Mouse (Mus musculus): Measurements from ENCODE around the gene Insrr. TPM values are rescaled to one million over a fixed set of nuclear protein-coding genes. Genes with fewer than 3 reads are reported as not detected.

Gene Insrr
- polyA plus RNA-seq (2016; fragmentation: Nextera tagmentation; extraction: Ambion mirVana) = 1.4 and 1.9 TPM in 2 replicates

DNA sequence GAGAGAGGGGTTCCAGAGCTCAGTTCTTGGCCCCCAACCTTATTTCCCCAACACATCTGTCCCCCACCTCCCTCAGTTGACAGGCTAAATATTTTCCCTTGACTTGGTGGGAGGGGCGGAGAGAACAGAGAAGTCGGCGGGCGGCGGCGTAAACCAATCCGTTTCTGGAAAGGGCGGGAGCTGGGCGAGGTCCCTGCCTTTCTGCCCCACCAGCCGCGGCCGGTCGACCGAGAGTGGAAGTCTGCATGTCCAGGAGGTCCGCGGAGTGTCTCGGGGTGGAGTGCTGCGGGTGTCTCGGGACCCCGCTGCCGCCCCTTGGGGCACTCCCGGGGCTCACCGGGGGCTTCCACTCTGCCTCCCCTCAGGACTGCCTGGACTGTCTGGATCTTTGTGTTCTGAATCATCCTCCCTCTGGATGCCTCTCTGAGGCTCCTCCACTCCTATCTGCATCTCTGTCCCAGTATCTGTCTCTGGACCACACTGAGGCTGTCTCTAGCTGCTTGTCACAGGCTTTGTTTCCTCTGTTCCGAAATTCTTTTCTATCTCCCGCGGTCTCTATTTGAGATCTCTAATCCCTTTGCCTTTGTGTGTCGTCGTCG lies at the start of gene Insrr:
Gene Insrr, plus strand, starts transcription at position 216 of the 599 bp plus-strand sequence.
- WGBS = under 1% methylated on average over 29 of the region's 29 CpGs
- peak within 1 kb of the TSS; percentile 48; the same call in 1 of the 2 replicates for H3K9ac ChIP-seq
- H3K27ac ChIP-seq = no peak within 1 kb of the TSS
- H3K9me3 ChIP-seq = no peaks in the 10 kb centered on the region
- no peak for ATAC-seq (ENCODE audit: low FRiP score, low read depth)
- H3K4me3 ChIP-seq = peak within 1 kb of the TSS; percentile 26
- peaks cover 92% of the 10 kb centered on the region for H3K27me3 ChIP-seq (replicated peaks)
- H3K36me3 ChIP-seq = no peaks in the 10 kb centered on the region
- H3K4me2 ChIP-seq (replicated peaks) = peak within 1 kb of the TSS; percentile 59
- peaks cover 16% of the 10 kb centered on the region for H3K4me1 ChIP-seq

DNA sequence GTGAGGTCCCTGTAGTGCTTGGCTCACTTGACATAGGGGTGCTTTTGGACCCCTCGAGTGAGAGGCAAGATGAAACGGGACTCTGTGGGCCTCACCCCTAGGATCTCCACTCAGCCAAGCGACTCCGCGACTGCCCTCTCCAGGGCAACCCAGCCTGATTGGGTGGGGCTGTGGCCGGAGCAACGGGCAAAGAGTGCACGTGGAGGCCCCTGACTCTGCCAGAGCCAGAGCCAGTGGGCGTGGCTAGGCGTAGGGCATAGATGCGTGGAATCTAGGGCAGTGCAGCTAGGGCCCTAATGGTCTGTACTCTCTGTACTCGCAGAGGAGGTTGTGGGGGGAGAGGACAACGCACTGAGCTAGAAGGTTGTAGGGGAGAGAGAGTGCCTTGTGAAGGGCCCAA lies 48.3 kb upstream of the Insrr start, which contains the start of gene Lrrc71:
Gene Lrrc71, minus strand, starts transcription at position 195 of the 400 bp plus-strand sequence.
- 47% methylated on average over 13 of the region's 13 CpGs for WGBS
- Histone ChIP-seq H3K36me3 (no peaks in the 10 kb centered on the region), H3K27me3 (replicated peaks) (no peaks in the 10 kb centered on the region), H3K9me3 (no peaks in the 10 kb centered on the region), H3K27ac (no peak within 1 kb of the TSS), H3K4me3 (no peak within 1 kb of the TSS), H3K4me2 (replicated peaks) (no peak within 1 kb of the TSS), H3K4me1 (peaks cover 14% of the 10 kb centered on the region), H3K9ac (no peak within 1 kb of the TSS)
- no peak for ATAC-seq (ENCODE audit: low FRiP score, low read depth)

DNA sequence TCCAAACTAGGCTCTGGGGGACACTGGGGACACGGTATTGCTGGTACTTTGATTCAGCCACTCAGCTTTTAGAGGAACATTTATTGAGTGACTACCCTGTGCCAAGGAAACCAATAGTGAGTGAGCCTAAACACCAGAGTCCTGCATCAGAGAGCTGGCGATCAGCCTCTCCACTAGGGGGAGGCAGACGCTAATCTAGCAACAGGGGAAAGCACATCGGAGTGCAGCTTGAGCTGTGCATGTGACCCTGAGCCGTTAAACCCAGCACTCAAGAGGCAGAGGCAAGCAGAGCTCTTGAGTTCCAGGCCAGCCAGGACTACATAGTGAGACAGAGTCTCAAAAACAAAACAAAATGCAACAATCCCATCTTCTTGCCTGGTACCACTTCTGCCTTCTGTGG lies 47.7 kb upstream of the Insrr start:
- no peak overlapping the region for H3K4me3 ChIP-seq
- no peak overlapping the region for H3K4me2 ChIP-seq (replicated peaks)
- H3K27ac ChIP-seq = no peak overlapping the region
- H3K4me1 ChIP-seq = peaks cover 14% of the 10 kb centered on the region
- no peaks in the 10 kb centered on the region for H3K9me3 ChIP-seq
- no peaks in the 10 kb centered on the region; the same call in 1 of the 2 replicates for H3K27me3 ChIP-seq (replicated peaks)
- WGBS = 10% methylated on average over 5 of the region's 5 CpGs
- no peak for ATAC-seq (ENCODE audit: low FRiP score, low read depth)
- H3K9ac ChIP-seq = no peak overlapping the region
- no peaks in the 10 kb centered on the region for H3K36me3 ChIP-seq

DNA sequence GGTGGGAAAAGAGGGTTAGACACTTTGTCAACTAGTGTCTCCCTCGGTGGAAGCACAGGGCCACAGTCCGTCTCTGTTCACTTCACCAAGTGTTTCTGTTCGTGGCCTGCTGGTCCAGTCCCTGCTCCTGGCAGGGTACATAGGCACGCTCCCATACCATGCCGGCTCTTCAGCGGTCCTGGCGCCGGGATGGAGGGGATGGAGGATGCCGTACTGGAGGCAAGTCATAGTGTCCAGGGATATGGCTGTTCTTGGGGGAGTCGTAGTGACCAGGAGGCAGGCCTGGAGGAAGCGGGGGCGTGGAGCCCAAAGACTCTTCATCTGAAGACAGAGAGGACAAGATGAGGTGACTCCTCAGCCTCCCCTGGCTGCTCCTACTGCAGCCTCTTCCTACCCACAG lies 46.8 kb upstream of the Insrr start:
- WGBS = 90% methylated on average over 12 of the region's 12 CpGs
- H3K4me3 ChIP-seq = no peak overlapping the region
- H3K27me3 ChIP-seq (replicated peaks) = peaks cover 3% of the 10 kb centered on the region
- H3K9me3 ChIP-seq = no peaks in the 10 kb centered on the region
- ATAC-seq (ENCODE audit: low FRiP score, low read depth) = no peak
- no peak overlapping the region for H3K4me2 ChIP-seq (replicated peaks)
- H3K27ac ChIP-seq = no peak overlapping the region
- peaks cover 12% of the 10 kb centered on the region for H3K4me1 ChIP-seq
- H3K9ac ChIP-seq = no peak overlapping the region
- H3K36me3 ChIP-seq = no peaks in the 10 kb centered on the region

DNA sequence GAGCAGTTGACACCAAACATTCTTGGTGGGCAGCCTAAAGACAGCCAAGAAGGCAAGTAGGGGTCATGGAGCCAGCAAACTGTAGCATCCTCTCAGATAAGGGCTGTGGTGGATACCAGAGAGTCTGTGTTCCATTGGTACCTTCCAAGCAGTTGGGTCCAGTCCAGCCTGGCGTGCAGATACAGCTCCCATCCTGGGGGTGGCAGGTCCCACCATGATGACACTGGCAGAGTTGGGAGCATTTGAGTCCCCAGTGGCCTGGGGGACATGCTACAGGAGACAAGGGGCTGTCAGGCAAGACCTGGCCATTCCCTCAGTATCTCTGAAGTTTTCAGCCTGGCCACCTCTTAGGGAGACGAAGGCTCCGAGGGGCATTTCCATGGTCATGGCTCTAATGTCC lies 44.2 kb upstream of the Insrr start:
- H3K4me2 ChIP-seq (replicated peaks) = no peak overlapping the region
- H3K4me3 ChIP-seq = no peak overlapping the region
- no peak overlapping the region for H3K9ac ChIP-seq
- H3K27me3 ChIP-seq (replicated peaks) = peaks cover 10% of the 10 kb centered on the region
- ATAC-seq (ENCODE audit: low FRiP score, low read depth) = no peak
- no peak overlapping the region for H3K27ac ChIP-seq
- WGBS = 83% methylated on average over 3 of the region's 3 CpGs
- H3K9me3 ChIP-seq = no peaks in the 10 kb centered on the region
- H3K4me1 ChIP-seq = peaks cover 11% of the 10 kb centered on the region; the same call in 1 of the 2 replicates
- H3K36me3 ChIP-seq = no peaks in the 10 kb centered on the region

DNA sequence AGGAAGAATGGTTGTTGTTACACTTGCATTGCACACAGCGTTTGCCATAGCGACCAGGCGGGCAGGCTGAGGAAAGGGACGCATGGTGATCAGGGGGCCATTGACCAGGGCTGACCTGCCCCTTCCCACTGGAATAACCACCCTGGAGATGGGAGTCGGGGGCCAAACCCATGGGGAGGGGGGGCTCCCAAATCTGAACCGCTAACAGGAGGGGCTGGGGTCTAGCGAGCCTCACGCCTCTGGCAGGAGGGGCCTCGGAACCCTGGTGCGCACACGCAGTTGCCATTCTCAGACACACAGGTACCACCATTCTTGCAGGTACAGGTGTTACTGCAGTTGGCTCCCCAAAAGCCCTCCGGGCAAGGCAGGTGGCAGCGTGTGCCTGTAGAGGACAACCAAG lies 42.9 kb upstream of the Insrr start:
- H3K27me3 ChIP-seq (replicated peaks) = peaks cover 10% of the 10 kb centered on the region
- no peak overlapping the region for H3K4me2 ChIP-seq (replicated peaks)
- ATAC-seq (ENCODE audit: low FRiP score, low read depth) = no peak

DNA sequence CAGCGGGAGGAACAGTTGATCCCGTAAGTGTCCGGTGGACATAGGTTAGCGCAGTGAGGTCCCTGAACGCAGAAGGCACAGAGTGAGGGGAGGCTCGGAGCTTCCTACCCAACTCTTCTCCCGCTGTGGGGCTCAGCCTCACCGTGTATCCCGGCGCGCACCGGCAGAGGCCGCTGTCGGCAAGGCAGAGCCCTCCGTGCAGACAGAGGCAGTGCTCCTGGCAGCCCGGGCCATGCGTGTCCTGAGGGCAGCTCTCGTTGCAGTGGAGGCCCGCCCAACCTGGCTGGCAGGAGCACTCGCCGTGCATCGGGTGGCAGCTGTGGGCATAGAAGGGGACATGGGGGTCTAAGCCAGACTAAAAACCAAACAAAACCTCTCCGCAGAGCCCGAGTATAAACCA lies 40.8 kb upstream of the Insrr start:
- peaks cover 11% of the 10 kb centered on the region for H3K4me1 ChIP-seq
- 0 out of 2 replicates have a peak overlapping the region, but pooled peaks have one; percentile 7 for H3K4me3 ChIP-seq
- peaks cover 10% of the 10 kb centered on the region for H3K27me3 ChIP-seq (replicated peaks)
- H3K4me2 ChIP-seq (replicated peaks) = peak overlapping the region; percentile 50
- WGBS = 5% methylated on average over 24 of the region's 24 CpGs
- no peaks in the 10 kb centered on the region for H3K36me3 ChIP-seq
- H3K27ac ChIP-seq = no peak overlapping the region
- no peaks in the 10 kb centered on the region for H3K9me3 ChIP-seq
- ATAC-seq (ENCODE audit: low FRiP score, low read depth) = peak; percentile 84
- H3K9ac ChIP-seq = 0 out of 2 replicates have a peak overlapping the region, but pooled peaks have one; percentile 1

More for the DNA sequence above, 42.9 kb upstream of the Insrr start:
- peaks cover 11% of the 10 kb centered on the region; the same call in 1 of the 2 replicates for H3K4me1 ChIP-seq
- no peaks in the 10 kb centered on the region for H3K9me3 ChIP-seq
- no peaks in the 10 kb centered on the region for H3K36me3 ChIP-seq
- no peak overlapping the region for H3K4me3 ChIP-seq
- H3K27ac ChIP-seq = no peak overlapping the region
- 76% methylated on average over 13 of the region's 13 CpGs for WGBS
- H3K9ac ChIP-seq = no peak overlapping the region

DNA sequence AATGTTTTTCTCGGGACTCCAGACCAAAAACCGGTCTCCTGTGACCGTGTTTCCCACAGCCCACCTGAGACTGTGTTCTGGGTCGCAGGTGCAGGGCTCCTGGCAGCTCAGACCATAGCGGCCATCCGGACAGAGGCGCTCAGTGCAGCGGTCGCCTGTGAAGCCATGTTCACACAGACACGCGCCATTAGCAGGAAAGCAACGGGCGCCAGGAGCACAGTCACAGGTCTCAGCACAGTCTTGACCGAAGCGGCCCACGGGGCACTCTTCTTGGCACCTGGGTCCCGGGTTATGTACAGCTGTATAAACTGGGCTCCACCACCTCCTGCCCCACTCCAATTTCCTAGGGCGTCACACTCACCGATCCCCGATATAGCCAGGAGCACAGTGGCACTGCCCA lies 40.3 kb upstream of the Insrr start:
- Histone ChIP-seq H3K4me1 (peaks cover 11% of the 10 kb centered on the region), H3K27me3 (replicated peaks) (peaks cover 10% of the 10 kb centered on the region), H3K9ac (0 out of 2 replicates have a peak overlapping the region, but pooled peaks have one; percentile 1), H3K27ac (no peak overlapping the region), H3K4me2 (replicated peaks) (peak overlapping the region; percentile 50), H3K9me3 (no peaks in the 10 kb centered on the region), H3K36me3 (no peaks in the 10 kb centered on the region), H3K4me3 (no peak overlapping the region)
- WGBS = 51% methylated on average over 20 of the region's 20 CpGs
- peak; percentile 34 for ATAC-seq (ENCODE audit: low FRiP score, low read depth)

DNA sequence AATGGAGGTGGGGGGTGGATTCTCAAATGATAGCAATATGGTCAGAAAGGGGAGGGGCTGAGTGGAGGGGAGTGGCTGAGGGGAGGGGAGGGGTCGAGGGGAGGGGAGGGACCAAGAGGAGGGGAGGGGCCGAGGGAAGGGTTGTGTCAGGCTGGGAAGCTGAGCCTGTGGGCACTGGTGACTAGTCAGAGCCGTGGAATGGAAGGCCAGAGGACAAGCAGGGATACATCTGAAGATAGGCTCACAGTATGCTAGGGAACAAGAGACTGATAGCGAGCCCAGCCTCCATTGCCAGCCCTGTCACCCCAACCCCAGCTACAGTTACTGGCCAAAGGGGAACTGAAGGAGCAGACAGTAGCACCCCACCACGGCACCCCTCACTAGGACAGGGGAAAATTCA lies 38.1 kb upstream of the Insrr start:
- Histone ChIP-seq H3K27me3 (replicated peaks) (peaks cover 10% of the 10 kb centered on the region), H3K36me3 (no peaks in the 10 kb centered on the region), H3K27ac (no peak overlapping the region), H3K4me2 (replicated peaks) (no peak overlapping the region), H3K9ac (no peak overlapping the region), H3K9me3 (no peaks in the 10 kb centered on the region), H3K4me3 (no peak overlapping the region), H3K4me1 (peaks cover 19% of the 10 kb centered on the region)
- ATAC-seq (ENCODE audit: low FRiP score, low read depth) = no peak
- WGBS = 49% methylated on average over 4 of the region's 5 CpGs

DNA sequence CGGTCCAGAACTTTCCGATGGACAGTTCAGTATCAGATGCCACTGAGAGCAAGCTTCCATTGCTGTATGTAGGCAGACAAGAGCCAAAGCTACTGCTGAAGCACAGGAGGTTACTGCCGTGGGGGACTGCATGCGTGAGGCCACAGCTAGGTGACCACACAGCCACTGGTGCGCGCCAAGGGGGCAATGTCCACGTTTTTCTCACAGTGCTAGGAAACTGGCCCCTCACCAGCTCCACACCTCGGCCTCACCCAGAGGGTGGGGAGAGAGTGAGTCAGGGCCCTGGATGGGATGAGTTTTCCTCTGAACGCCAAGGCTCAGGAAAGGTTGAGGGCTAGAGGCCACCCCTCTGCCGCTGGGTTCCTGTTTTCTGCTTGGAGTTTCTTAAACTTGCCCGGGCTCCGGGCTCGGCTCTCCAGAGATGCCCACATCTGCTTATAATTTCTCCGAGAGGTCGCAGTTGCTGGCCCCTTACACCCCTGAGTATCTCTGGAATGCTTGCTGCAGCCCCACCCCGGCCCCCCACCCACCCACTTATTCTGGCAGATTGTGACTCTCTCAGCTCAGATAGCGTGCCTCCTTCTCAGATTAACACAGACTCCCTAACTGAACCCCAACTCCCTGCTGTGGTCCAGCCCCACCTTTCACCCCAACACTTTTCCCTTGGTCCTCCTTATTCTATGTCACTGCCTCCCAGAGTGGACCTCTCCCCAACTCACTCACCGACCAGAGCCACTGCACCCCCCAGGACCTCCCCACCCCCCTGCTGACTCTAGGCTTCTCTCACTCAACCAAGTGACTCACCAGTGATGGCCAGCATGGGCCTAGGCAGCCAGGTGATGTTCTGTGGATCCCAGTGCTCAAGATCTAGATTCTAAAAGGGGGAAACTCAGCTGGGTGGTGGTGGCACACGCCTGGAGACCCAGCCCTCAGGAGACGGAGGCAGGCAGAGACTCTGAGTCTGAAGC lies 35.1 kb upstream of the Insrr start:
- no peak overlapping the region for H3K4me2 ChIP-seq (replicated peaks)
- no peaks in the 10 kb centered on the region for H3K9me3 ChIP-seq
- H3K4me1 ChIP-seq = peaks cover 16% of the 10 kb centered on the region
- H3K36me3 ChIP-seq = no peaks in the 10 kb centered on the region
- WGBS = 78% methylated on average over 20 of the region's 20 CpGs
- H3K9ac ChIP-seq = no peak overlapping the region
- no peak overlapping the region for H3K4me3 ChIP-seq
- H3K27me3 ChIP-seq (replicated peaks) = peaks cover 7% of the 10 kb centered on the region; the same call in 1 of the 2 replicates
- no peak overlapping the region for H3K27ac ChIP-seq
- ATAC-seq (ENCODE audit: low FRiP score, low read depth) = no peak

DNA sequence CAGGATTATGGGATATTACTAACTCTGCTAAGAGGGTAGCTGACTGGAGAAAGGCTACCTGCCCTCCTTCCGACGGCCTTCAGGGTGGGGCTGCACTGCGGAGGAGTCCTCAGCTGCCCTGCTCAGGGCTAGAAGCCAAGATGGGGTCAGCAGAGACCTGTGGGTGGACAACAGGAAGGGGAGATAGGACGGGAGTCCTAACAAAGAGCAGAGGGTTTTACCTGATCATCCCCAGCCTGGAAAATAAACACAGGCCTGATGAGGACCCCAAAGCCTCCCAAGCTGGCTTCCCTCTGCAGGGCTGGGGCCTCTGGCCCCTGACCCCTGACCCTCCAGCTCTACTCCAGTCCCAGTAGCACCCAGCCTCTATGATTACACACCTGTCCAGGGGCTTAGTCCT lies 33.5 kb upstream of the Insrr start:
- Histone ChIP-seq H3K4me2 (replicated peaks) (no peak overlapping the region), H3K9ac (no peak overlapping the region), H3K9me3 (no peaks in the 10 kb centered on the region), H3K36me3 (no peaks in the 10 kb centered on the region), H3K27ac (no peak overlapping the region), H3K4me3 (no peak overlapping the region), H3K4me1 (peaks cover 16% of the 10 kb centered on the region), H3K27me3 (replicated peaks) (peaks cover 9% of the 10 kb centered on the region)
- no peak for ATAC-seq (ENCODE audit: low FRiP score, low read depth)
- 67% methylated on average over 4 of the region's 4 CpGs for WGBS

DNA sequence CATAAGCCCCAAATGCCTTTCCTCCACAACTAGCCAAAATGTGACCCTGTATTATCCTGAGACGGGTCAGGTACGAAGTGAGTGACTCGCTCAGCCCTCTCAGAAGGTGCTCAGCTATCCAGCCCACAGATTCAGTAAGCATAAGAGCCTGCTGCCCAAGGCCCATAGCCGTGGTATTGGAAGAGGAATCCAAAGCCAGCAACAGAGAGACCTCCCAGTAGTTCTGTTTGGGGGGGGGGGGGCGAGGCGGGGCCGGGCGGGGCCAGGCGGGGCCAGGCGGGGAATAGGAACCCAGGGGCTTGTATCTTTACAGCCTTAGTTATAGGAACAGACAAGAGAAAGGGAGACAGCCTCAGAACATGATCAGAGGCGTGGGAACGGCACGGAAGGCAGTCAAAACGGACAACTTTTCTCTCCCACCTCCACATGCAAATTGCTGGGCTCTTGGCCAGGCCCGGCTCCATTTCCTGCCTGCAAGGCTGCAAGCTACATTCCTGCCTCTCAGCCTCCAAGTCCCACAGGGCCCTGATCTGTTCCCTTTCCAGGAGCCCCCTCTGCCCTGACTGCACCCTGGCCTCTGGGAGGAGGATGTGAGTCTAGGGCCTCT lies 33.0 kb upstream of the Insrr start:
- Histone ChIP-seq H3K9ac (no peak overlapping the region), H3K27me3 (replicated peaks) (peaks cover 15% of the 10 kb centered on the region), H3K4me3 (no peak overlapping the region), H3K27ac (no peak overlapping the region), H3K4me2 (replicated peaks) (peak overlapping the region; percentile 40), H3K4me1 (peaks cover 18% of the 10 kb centered on the region), H3K9me3 (no peaks in the 10 kb centered on the region), H3K36me3 (no peaks in the 10 kb centered on the region)
- WGBS = 17% methylated on average over 15 of the region's 15 CpGs
- ATAC-seq (ENCODE audit: low FRiP score, low read depth) = no peak
